Mouse (Mus musculus) kidney, adult 2 months (tissue): ENCODE measurements around the gene Dffb.

Experiments
- CTCF ChIP-seq: fragments of 200-500 bp; conservative IDR thresholded peaks from 2 replicates; pipeline ENCODE4 v1.5.1; 2011; ENCODE audit warnings: low read depth, mild to moderate bottlenecking, control low read depth, low read length, moderate library complexity, mixed read lengths; ENCODE audit not compliant: insufficient read depth, insufficient read length
- POLR2A ChIP-seq: fragments of 200-500 bp; IDR thresholded peaks from one replicate; pipeline ENCODE4 v1.6.1; 2011; ENCODE audit warnings: low read depth, low read length, control low read depth

DNA sequence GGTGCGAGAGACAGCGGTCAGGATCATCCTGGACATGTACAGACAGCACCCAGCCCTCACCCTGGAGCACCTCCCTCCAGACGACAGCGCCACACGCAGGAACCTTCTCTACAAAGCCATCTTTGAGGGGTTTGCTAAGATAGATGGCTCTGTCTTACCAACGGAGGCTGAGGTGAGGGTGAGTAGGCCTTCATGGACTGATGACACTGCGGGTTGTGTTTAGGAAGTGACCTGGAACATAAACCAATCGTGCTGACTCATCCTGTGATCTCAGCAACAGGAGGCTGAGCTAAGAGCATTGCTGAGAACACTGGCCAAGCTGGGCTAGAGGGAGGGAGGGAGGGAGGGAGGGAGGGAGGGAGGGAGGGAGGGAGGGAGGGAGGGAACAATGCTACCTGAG lies 18.6 kb upstream of the Dffb start:
- TF ChIP-seq CTCF (no peak), POLR2A (no peak)
